Mouse (Mus musculus) ovary, postnatal 14 days (tissue): ENCODE results near the gene Pgk2.
"Not testable (repeated sequence)": the region's sequence is repeated elsewhere in the genome, so short reads cannot be mapped to it uniquely, and the experiment has no call there.

Experiments
- DNase-seq: peaks from one replicate; pipeline ENCODE4 v3.0.0; 2022; ENCODE audit warnings: low spot score

The Pgk2 gene

GRCm38 (mm10) chr17:40208540-40208939, at the start of gene Pgk2:
Pgk2 (minus strand) TSS chr17:40208640.
- no peak for DNase-seq

DNA sequence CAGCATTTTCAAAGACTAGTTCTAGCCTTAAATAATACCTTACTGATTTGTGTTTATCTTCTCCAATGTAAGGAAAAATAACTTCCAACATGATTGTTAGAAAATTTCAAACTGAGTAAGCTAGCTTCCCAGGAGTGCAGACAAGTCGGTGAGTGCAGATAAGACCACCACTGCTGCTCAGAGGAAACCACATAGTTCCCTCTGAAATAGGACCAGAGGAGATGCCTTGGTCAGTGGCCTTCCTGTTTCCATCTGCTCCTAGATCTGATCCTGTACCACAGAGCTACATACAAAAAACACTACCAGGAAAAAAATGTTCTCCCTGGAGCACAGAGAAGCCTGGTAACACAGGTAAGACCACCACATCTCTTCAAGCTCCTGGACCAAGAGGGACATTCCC, 44.0 kb upstream of the Pgk2 start:
- DNase-seq, result no peak

- no peak for DNase-seq
Observed at GRCm38 (mm10) chr17:40242135-40242534, 33.7 kb upstream of the Pgk2 start, which contains the start of gene Crisp3. Crisp3 (minus strand) TSS chr17:40242288.

- DNase-seq, result not testable (repeated sequence)
Observed at GRCm38 (mm10) chr17:40201803-40202202, 6.6 kb downstream of the Pgk2 start.

- not testable (repeated sequence) for DNase-seq
Observed at GRCm38 (mm10) chr17:40190192-40190591, 18.2 kb downstream of the Pgk2 start.

GRCm38 (mm10) chr17:40157729-40158359, 50.6 kb downstream of the Pgk2 start:
- not testable (repeated sequence) for DNase-seq
